Mouse (Mus musculus): Measurements from ENCODE around the gene Topbp1. TPM values are rescaled to one million over a fixed set of nuclear protein-coding genes. Genes with fewer than 3 reads are reported as not detected.
A peak's percentile ranks its signal among the peaks of the same experiment; 100 is the strongest.

Gene Topbp1
- polyA plus RNA-seq, 1 experiment from 2014 or later = 99.4 TPM

DNA sequence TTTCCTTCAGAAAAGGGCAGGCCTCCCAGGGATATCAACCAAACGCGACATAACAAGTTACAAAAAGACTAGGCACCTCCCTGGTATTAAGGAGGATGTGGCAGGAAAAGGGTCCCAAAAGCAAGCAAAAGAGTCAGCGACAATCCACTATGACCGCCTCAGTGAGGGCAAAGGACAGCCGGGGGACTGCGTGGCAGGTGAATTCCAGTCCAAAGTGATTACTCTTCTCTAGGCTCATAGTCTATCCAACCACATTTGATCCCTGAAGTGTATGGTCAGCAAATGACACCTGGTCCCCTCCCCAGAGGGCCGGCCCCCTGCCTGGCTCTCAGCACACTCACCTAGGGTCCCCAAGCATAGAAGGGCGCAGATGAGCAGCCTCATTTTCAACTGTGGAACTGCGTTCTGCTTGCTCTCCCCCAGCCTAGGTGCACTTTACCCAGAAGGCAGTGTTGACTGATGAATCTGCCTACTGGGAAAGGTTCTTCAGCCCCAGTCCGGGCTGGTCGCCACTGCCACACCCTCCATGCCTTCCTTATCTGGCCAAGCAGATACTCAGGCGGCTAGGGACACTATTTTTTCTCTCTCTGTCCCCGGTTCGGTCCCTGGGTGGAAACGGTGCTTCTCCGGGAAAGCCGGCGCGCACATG, 17.1 kb upstream of the Topbp1 start:
- Histone ChIP-seq H3K4me1 (replicated peaks; ENCODE audit: control insufficient read depth, insufficient read depth, low read length) (peaks cover 23% of the 10 kb centered on the region), H3K9ac (ENCODE audit: low read depth, low read length) (peak overlapping the region; percentile 76), H3K4me2 (peak overlapping the region; percentile 68), H3K36me3 (ENCODE audit: control insufficient read depth, insufficient read depth, low read length) (no peaks in the 10 kb centered on the region), H3K9me3 (ENCODE audit: control insufficient read depth, low read length) (no peaks in the 10 kb centered on the region), H3K27ac (ENCODE audit: low read depth, low read length) (peak overlapping the region; percentile 96), H3K4me3 (ENCODE audit: low read depth, low read length) (peak overlapping the region; percentile 51), H3K27me3 (replicated peaks; ENCODE audit: control insufficient read depth, insufficient read depth, low read length) (no peaks in the 10 kb centered on the region)
- WGBS = 44% methylated on average over 19 of the region's 19 CpGs
- DNase-seq (ENCODE audit: low spot score) (peak; percentile 74), ATAC-seq (replicated peaks; ENCODE audit: low FRiP score) (peak; percentile 97)

DNA sequence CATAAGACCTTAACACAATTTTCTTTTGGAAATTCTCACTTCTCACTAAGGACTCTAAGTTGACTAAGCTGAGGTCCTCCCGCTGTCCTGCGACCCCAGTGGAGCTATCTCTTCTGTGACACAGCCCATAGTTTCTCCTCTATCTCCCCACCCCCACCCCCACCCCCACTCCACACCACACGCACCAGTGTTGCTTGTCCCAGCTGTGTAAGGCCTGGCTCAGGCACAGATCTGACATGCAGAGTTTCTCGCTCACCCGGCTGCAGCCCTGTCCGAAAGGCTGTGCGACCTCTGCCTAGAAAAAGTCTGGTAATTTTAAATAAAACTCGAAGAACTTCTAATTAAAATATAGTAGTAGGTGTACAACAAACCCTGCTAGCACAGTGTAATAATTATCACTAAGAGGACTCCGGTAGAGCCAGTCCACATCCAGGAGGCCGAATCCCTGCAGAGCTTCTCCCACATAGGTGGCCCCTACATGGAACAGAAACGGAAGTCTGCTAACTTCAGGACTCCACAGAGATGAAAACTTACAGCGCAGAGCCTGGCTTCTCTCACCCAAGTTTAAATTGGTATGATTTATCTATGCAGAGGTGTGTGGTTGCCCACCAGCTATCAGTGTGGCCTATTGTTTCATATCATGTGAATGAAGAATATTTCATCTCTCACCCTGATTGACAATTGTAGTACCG, 16.4 kb upstream of the Topbp1 start:
- H3K27ac ChIP-seq (ENCODE audit: low read depth, low read length) = peak overlapping the region; percentile 96
- H3K27me3 ChIP-seq (replicated peaks; ENCODE audit: control insufficient read depth, insufficient read depth, low read length) = no peaks in the 10 kb centered on the region
- peak overlapping the region; percentile 51 for H3K4me3 ChIP-seq (ENCODE audit: low read depth, low read length)
- 55% methylated on average over 13 of the region's 13 CpGs for WGBS
- DNase-seq (ENCODE audit: low spot score) (no peak), ATAC-seq (replicated peaks; ENCODE audit: low FRiP score) (peak; percentile 89)
- no peaks in the 10 kb centered on the region for H3K9me3 ChIP-seq (ENCODE audit: control insufficient read depth, low read length)
- H3K4me1 ChIP-seq (replicated peaks; ENCODE audit: control insufficient read depth, insufficient read depth, low read length) = peaks cover 23% of the 10 kb centered on the region
- H3K36me3 ChIP-seq (ENCODE audit: control insufficient read depth, insufficient read depth, low read length) = no peaks in the 10 kb centered on the region
- H3K4me2 ChIP-seq = peak overlapping the region; percentile 68
- H3K9ac ChIP-seq (ENCODE audit: low read depth, low read length) = peak overlapping the region; percentile 76

DNA sequence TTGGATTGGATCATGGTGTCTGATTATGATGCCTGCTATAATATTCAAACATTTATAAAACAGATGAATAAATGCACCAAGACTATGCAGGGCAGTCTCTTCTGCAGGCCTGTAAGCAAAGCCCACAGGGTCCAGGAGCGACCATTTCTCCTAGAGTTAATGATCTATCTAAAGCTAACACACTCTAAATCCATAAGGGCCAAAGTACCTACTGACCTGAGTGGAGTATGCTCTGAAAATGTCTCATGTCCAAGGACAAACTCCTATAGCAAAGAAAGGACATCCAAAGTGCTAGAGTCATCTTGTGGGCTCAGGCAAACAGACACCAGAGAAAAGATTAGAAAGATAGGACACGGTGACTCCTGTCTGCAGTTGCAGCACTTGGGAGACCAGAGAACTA, 10.5 kb upstream of the Topbp1 start:
- Histone ChIP-seq H3K4me2 (no peak overlapping the region), H3K27ac (ENCODE audit: low read depth, low read length) (no peak overlapping the region), H3K4me1 (replicated peaks; ENCODE audit: control insufficient read depth, insufficient read depth, low read length) (no peaks in the 10 kb centered on the region), H3K36me3 (ENCODE audit: control insufficient read depth, insufficient read depth, low read length) (no peaks in the 10 kb centered on the region), H3K9ac (ENCODE audit: low read depth, low read length) (no peak overlapping the region), H3K9me3 (ENCODE audit: control insufficient read depth, low read length) (no peaks in the 10 kb centered on the region), H3K27me3 (replicated peaks; ENCODE audit: control insufficient read depth, insufficient read depth, low read length) (no peaks in the 10 kb centered on the region), H3K4me3 (ENCODE audit: low read depth, low read length) (no peak overlapping the region)
- WGBS = 58% methylated on average over 2 of the region's 2 CpGs
- ATAC-seq (replicated peaks; ENCODE audit: low FRiP score) (peak; percentile 62), DNase-seq (ENCODE audit: low spot score) (no peak)

DNA sequence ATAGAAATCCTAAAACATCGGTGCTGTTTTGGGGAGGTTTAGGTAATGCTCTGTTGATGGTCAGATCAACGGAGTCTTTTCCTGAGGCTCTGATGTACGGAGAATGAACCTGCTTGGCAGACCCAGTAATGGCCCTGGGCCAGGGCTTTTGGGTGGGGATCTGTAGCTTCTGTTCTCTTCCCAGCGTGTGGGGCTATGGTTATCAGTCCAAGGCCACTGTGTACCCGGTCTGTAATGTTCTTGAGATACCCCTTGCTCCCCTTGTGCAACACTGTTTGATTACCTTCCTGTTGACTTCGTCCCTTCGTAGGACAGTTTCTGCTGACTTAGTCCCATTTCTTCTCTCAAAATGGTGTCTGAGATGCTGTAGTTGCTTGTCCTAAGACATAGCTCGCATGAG, 3.9 kb upstream of the Topbp1 start:
- H3K9ac ChIP-seq (ENCODE audit: low read depth, low read length) = no peak overlapping the region
- no peaks in the 10 kb centered on the region for H3K36me3 ChIP-seq (ENCODE audit: control insufficient read depth, insufficient read depth, low read length)
- peaks cover 2% of the 10 kb centered on the region; the same call in 1 of the 2 replicates for H3K4me1 ChIP-seq (replicated peaks; ENCODE audit: control insufficient read depth, insufficient read depth, low read length)
- ATAC-seq (replicated peaks; ENCODE audit: low FRiP score) (no peak), DNase-seq (ENCODE audit: low spot score) (no peak)
- no peak overlapping the region for H3K4me3 ChIP-seq (ENCODE audit: low read depth, low read length)
- no peak overlapping the region for H3K27ac ChIP-seq (ENCODE audit: low read depth, low read length)
- H3K4me2 ChIP-seq = no peak overlapping the region
- H3K9me3 ChIP-seq (ENCODE audit: control insufficient read depth, low read length) = no peaks in the 10 kb centered on the region
- 80% methylated on average over 8 of the region's 8 CpGs for WGBS
- no peaks in the 10 kb centered on the region for H3K27me3 ChIP-seq (replicated peaks; ENCODE audit: control insufficient read depth, insufficient read depth, low read length)

DNA sequence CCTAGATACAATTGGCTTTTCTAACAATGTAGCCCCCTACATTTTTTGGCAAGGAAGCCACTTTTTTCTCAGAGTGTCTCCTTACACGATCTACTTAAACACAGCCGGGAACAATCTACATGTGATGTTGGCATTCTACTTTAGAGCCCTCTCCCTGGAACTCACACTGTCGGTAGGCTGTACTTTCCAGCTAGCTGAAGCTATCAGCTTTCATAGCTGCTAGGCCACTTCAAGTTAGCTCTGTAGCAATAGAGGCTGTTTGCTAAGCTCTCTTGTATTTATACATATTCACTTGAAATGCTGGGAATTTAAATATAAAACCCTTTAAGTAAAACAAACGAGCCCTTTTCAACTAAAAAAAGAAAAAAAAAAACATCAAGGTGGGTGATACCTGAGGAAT, 2.8 kb upstream of the Topbp1 start:
- peaks cover 7% of the 10 kb centered on the region; the same call in 1 of the 2 replicates for H3K4me1 ChIP-seq (replicated peaks; ENCODE audit: control insufficient read depth, insufficient read depth, low read length)
- no peaks in the 10 kb centered on the region for H3K27me3 ChIP-seq (replicated peaks; ENCODE audit: control insufficient read depth, insufficient read depth, low read length)
- no peaks in the 10 kb centered on the region for H3K36me3 ChIP-seq (ENCODE audit: control insufficient read depth, insufficient read depth, low read length)
- H3K4me3 ChIP-seq (ENCODE audit: low read depth, low read length) = no peak overlapping the region
- no peak for DNase-seq (ENCODE audit: low spot score)
- no peak overlapping the region for H3K4me2 ChIP-seq
- no peak for ATAC-seq (replicated peaks; ENCODE audit: low FRiP score)
- no peaks in the 10 kb centered on the region for H3K9me3 ChIP-seq (ENCODE audit: control insufficient read depth, low read length)
- 82% methylated on average over 4 of the region's 4 CpGs for WGBS
- H3K9ac ChIP-seq (ENCODE audit: low read depth, low read length) = no peak overlapping the region
- no peak overlapping the region for H3K27ac ChIP-seq (ENCODE audit: low read depth, low read length)

DNA sequence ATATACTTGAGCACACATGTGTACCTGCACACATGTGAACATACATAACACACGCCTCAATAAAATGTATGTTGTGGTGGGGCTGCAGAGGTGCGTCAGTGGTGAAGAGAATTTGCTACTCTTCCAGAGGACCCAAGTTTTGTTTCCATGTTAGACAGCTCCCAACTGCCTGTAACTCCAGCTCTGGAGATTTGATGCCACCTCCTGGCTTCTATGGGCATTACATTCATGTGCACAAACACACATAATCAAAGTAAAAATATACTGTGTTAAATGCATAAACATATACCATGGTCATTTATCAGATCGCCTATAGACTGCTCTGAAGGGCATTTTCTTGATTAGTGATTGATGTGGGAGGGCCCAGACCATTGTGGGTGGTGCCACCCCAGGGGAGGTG, 2.3 kb upstream of the Topbp1 start:
- Histone ChIP-seq H3K4me2 (no peak overlapping the region), H3K27me3 (replicated peaks; ENCODE audit: control insufficient read depth, insufficient read depth, low read length) (no peaks in the 10 kb centered on the region), H3K9me3 (ENCODE audit: control insufficient read depth, low read length) (no peaks in the 10 kb centered on the region), H3K27ac (ENCODE audit: low read depth, low read length) (no peak overlapping the region), H3K4me1 (replicated peaks; ENCODE audit: control insufficient read depth, insufficient read depth, low read length) (peaks cover 7% of the 10 kb centered on the region; the same call in 1 of the 2 replicates), H3K9ac (ENCODE audit: low read depth, low read length) (no peak overlapping the region), H3K36me3 (ENCODE audit: control insufficient read depth, insufficient read depth, low read length) (no peaks in the 10 kb centered on the region), H3K4me3 (ENCODE audit: low read depth, low read length) (no peak overlapping the region)
- ATAC-seq (replicated peaks; ENCODE audit: low FRiP score) (no peak), DNase-seq (ENCODE audit: low spot score) (no peak)
- 46% methylated on average over 3 of the region's 3 CpGs for WGBS

DNA sequence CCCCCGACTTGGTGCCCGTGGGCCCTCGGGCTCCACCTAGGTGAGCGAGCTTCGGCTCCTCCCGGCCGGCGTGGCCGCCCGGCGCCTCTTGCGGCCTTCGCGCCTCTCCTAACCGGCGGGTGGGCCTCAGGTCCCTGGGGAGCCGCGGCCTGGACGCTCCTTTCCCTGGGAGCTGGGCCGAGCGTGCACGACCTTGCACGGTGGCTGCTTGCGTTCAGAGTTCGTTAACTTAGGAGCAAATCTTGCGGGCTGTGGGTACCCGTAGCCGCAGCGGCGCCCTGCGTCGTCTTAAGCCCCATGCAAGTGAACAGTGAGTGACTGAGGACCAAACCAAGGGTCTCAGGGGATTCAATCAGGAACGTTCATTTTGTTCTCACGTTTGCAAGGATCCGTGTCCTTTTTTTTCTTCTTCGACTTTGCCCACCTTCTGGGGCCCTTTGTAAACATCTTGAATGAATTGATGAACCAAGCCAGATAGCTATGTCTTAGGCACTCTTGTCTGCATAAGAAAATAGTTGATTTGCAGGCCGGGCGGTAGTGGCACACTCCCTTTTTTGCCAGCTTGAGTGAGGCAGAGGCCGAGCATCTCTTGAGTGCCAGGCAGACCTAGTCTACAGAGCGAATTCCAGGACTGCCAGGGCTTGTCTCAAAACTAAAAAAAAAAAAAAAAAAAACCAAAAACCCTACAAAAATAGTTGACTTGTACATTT, 472 bp downstream of the Topbp1 start:
- under 1% methylated on average over 40 of the region's 40 CpGs for WGBS
- H3K27ac ChIP-seq (ENCODE audit: low read depth, low read length) = peak overlapping the region; percentile 85
- ATAC-seq (replicated peaks; ENCODE audit: low FRiP score) (peak; percentile 71), DNase-seq (ENCODE audit: low spot score) (no peak)
- H3K27me3 ChIP-seq (replicated peaks; ENCODE audit: control insufficient read depth, insufficient read depth, low read length) = no peaks in the 10 kb centered on the region
- peaks cover 7% of the 10 kb centered on the region; the same call in 1 of the 2 replicates for H3K4me1 ChIP-seq (replicated peaks; ENCODE audit: control insufficient read depth, insufficient read depth, low read length)
- no peaks in the 10 kb centered on the region for H3K9me3 ChIP-seq (ENCODE audit: control insufficient read depth, low read length)
- H3K4me3 ChIP-seq (ENCODE audit: low read depth, low read length) = peak overlapping the region; percentile 98
- H3K4me2 ChIP-seq = peak overlapping the region; percentile 81
- peak overlapping the region; percentile 97 for H3K9ac ChIP-seq (ENCODE audit: low read depth, low read length)
- H3K36me3 ChIP-seq (ENCODE audit: control insufficient read depth, insufficient read depth, low read length) = peaks cover 19% of the 10 kb centered on the region

DNA sequence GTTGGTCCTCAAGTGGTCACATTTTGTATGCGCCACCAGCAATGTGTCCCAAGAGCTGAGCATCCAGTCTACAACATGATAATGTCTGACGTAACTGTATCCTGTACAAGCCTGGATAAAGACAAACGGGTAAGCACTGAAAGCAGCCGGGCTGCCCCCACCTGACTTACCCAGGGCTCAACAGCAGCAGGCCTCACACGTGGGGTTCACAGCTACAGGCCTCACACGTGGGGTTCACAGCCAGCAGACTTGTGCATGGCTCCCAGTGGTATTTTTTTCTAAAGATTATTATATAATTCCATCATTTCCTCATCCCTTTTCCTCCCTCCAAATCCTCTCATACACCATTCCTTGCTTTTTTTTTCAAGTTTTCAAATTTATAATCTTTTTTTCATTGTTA, 4.8 kb downstream of the Topbp1 start:
- DNase-seq (ENCODE audit: low spot score) (no peak), ATAC-seq (replicated peaks; ENCODE audit: low FRiP score) (no peak)
- no peak overlapping the region for H3K9ac ChIP-seq (ENCODE audit: low read depth, low read length)
- H3K4me2 ChIP-seq = no peak overlapping the region
- H3K4me3 ChIP-seq (ENCODE audit: low read depth, low read length) = no peak overlapping the region
- peaks cover 42% of the 10 kb centered on the region for H3K36me3 ChIP-seq (ENCODE audit: control insufficient read depth, insufficient read depth, low read length)
- H3K27me3 ChIP-seq (replicated peaks; ENCODE audit: control insufficient read depth, insufficient read depth, low read length) = no peaks in the 10 kb centered on the region
- WGBS = 87% methylated on average over 6 of the region's 6 CpGs
- no peak overlapping the region for H3K27ac ChIP-seq (ENCODE audit: low read depth, low read length)
- peaks cover 5% of the 10 kb centered on the region; the same call in 1 of the 2 replicates for H3K4me1 ChIP-seq (replicated peaks; ENCODE audit: control insufficient read depth, insufficient read depth, low read length)
- no peaks in the 10 kb centered on the region for H3K9me3 ChIP-seq (ENCODE audit: control insufficient read depth, low read length)

Measured in liver, embryonic 11.5 days (tissue).